Mouse (Mus musculus) left cerebral cortex, adult 9 months (tissue): Measurements from ENCODE around the gene Topaz1.
"Not testable (repeated sequence)": the region's sequence is repeated elsewhere in the genome, so short reads cannot be mapped to it uniquely, and the experiment has no call there.

Source experiments
- DNase-seq, 2 experiments: peaks; one replicate each; pipeline ENCODE4 v3.0.0; 2022; ENCODE audit warnings: low spot score in 2 of 2

Topaz1 gene

DNA sequence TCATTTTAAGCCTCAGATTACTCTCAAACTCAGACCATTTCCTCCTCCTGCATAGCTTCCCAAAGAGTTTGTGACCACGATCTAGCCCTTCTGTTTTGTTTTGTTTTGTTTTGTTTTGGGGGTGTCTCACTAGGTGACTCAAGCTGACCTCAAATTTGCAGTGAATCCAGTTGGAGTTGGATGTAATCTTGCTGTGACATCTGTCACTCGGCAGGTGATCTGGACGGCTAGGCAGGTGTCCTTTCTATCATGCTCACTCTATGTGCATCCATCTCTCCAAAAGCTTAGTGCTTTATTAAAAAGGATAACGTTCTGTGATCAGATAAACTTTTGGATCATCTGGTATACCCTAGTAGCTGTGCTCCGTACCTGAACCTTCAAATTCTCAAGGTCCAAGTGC is 65.2 kb downstream of the Topaz1 start:
- DNase-seq = no peak

DNA sequence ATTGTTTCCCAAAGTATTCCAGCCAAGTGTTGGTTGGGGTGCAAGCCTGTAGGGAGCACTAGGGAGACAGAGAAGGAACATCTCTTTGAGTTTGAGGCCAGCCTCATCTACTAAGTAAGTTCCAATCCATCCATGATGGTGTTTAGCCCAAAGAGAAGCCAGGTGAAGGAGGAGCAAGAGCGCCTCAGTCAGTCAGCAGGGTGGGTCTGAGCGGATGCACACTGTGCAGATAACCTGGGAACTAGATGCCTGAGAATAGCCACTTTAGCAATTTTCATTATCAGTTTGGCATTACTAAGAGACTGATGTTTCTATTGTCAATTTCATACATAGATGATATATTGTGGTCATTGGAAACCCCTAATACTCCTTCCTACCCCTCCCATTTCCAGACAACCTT is 67.6 kb downstream of the Topaz1 start:
- no peak for DNase-seq

DNA sequence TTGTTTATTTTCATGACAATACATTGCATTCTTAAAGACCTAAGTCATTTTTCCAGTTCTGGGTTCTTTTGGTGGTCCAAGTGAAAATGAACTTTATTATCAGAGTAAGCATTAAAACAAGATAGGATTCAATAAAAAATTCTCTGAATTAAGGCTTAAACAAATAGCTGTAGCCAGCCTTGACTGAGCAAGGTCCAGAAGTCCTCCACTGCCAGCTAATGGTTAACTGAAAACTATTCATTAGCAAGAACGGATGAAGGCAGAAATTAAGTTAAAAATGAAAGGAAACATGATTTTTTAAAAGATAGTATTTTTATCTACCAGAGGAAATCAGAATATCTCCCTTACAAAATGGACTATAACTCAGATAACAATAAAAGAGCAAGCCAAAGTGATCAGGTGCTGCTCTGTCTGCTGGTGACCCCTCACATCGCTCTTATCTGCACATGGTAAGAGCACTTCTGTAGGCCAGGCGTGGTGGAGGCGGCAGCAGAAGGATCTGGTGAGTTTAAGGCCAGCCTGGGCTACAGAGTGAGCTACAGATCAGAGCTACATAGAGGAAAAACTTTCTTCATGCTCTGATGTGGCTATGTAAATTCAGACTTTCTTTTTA is 68.2 kb downstream of the Topaz1 start:
- no peak for DNase-seq

DNA sequence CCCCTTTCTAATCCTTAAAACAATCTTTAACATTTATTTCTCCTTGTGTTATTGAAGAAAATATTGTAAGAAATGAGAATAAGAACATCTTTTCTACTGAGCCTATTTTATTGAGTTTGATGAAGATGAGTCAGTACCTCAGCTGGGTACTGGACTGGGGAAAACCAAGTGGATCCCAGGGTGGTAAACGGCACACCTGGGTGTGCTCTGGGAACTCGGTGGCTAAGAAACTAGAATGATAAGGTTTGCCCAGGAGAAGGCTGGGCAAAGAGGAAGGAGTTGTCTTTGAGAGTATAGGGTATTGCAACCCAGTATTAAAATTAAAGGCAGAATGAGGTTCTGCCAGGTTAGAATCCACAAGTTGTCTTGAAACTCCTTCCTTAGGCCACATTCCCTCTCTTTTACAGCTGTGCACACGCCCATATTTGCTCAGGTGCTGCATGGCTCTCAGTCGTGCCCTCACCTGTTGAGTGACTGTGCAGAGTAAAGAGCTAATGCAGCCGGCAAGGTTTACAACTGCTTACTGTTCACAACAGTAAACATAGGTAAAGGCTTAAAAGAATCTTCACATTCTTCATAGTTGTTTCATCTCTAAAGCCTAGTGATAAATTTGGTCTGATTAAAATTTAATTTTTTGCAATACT is 76.3 kb downstream of the Topaz1 start:
- no peak for DNase-seq

DNA sequence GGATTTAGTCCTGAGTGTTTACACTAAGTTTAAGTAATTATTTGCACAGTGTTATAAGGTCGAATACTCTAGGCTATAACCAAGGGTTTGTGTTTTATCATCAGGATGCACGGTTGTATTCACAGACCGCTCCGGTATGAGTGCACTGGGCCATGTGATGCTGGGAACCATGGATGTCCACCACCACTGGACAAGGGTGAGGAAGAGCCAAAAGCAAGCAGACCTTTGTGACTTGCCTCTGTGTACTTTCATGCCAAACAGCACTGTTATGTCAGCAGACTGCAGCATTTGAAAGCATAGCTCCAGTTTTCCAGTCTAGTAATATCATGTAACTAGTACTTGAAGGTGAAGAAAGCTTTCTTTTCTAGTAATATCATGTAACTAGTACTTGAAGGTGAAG is 79.6 kb downstream of the Topaz1 start:
- no peak for DNase-seq

DNA sequence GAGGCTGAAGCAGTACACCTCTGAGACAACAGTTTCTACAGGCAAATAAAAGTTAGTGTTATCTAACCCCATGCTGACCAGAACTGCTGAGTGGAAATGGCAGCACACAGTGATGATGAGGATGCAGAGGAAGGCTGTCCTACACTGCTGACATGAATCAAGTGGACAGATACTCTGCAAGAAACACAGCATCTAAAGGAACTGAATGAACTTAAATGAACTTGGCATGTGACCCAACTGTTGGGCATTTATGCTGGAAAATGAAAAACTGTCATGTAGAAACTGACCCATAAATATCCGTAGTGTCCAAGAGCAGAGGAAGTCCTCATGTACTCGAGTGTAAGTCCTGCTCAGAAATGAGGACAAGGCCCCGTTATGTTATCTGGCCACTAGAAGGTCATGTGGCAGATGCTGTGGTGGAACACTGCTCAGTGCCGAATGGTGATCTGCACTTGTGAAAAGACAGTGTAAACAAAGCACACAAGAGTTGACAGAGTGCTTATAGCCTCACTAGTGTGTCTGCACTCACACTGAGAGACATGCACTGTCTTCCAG is 82.8 kb downstream of the Topaz1 start:
- DNase-seq = no peak

DNA sequence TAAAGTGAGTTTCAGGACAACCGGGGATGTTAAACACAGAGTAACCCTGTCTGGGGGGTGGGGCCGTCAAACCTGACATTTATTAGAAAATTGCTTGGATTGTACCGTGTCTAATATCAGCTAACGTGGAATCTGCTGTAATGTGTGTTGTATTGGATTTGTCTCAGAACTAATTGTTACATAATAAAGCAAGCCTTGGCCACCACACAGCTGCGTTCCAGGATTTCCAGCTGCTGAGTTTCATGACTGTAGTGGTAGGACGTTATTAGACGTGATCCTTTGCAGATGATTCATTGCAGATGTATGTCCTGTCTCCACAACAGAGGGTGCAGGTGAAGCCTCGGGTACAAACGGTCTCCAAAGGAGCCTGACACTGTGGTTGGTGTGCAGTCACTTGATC is 89.0 kb downstream of the Topaz1 start:
- no peak for DNase-seq

DNA sequence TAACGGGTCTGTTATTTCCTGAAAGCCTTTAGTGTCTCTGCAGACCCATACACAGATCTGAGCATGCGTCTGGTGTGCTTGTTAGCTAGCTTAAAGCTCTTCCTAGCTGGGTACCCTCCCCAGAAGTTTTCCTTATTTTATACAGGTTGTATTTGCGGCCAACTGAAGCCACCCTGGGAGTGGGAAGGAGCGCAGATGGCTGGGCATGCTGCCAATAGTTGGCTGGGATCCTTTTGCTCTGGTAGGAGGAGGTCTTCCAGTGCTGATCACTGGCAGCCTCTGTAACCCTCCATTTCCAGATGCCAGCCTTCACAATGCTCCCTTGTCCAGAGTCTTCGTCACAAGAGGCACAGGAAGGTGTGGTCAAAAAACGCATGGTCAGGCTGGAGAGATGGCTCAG is 89.6 kb downstream of the Topaz1 start:
- DNase-seq = peak; percentile 20 to 67

DNA sequence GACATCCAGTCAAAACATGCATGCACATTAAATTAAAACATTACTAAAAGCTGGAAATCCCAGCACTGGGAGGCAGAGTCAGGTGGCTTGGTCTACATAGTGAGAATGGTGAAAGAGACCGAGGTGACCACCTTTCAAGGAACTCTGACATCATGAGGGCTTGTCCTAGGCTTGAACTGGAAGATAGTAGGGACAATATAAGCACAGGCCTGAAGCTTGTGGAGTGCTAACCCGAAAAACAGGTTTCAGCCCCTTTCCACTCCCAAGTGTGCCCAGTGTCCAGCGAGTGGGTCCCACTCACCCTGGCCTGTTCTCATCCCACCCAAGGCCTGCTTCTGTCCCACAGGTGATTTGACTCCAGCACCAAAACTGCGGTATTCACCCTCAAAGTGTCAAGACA is 90.1 kb downstream of the Topaz1 start:
- DNase-seq = no peak

DNA sequence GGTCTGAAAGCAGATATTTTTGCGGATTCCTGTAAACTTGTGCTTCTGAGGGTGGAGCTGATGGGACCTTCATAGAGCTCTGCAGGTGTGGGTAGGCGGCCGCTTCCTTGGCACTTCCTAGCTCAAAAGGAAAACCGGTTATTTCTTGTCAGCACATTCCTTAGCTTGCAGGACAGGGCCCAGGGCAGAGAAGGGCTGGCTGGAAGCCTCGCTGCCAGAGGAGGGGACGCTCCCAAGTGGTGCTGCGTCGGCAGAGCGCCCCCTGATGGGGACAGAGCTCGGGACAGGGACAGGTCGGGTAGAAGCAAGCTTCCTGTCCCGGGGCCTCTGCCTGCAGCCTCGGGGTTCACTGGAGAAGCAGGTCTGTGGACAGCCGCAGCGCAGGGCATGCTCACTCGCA is 90.5 kb downstream of the Topaz1 start:
- peak in 1 of 2 experiments; percentile 8 for DNase-seq

DNA sequence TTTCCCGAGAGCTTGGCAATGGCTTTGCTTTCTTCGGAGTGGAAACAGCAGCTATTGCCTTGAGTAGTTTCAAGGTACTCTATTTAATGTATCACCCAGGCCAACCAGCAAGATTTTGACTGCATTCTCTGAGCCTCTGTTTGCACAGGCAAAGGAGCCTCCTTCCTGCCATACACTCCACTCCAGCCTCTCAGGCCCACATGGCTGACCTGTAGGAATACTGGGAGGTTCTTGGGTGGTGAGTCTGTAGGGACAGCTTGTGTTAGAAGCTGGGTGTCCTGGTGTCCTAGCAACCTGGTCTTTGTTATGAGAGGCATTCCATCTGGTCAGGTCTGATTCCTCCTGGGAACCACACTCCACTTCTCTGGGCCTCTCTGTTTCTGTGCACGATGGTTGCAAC is 96.6 kb downstream of the Topaz1 start, which contains the start of gene Gm35549:
Gene Gm35549 (minus strand): TSS at position 276 of the 400 bp plus-strand sequence.
- DNase-seq = no peak

DNA sequence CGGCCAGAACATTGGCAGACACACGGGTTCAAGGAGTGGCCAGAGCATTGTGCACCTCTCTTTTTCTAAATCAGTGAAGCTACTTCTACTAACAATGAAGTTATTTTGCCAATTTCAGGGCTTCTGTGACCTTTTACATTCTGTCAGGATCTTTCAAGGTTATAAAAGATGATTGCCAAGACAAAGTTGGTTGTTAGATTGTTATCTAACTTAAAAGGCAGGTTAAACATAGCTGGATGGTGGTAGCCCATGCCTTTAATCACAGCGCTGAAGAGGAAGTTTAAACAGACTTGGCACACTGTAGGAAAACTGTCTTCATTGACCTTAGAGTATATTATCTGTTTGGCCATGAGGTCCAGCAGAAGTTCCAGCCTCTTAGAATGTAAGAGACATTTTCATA is 98.5 kb downstream of the Topaz1 start:
- no peak for DNase-seq

DNA sequence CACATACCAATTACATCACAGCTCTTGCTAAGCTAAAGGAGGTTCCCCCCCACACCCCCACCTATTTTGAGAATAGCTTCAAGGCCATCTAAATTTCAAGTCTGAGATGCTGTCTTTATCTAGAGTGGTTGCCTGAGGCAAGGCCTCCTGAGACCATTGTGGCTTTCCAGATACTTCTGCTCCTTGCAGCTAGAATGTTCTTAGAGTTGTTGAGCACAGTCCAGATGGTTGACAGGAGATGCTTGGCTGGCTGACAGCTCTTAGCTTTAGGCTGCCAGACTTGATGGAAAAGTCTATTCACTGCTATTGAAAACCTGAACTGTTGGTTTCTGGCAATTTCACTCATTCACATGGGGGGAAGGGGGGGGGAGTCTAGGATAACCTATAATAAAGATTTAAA is 99.0 kb downstream of the Topaz1 start:
- peak; percentile 25 to 48 for DNase-seq

DNA sequence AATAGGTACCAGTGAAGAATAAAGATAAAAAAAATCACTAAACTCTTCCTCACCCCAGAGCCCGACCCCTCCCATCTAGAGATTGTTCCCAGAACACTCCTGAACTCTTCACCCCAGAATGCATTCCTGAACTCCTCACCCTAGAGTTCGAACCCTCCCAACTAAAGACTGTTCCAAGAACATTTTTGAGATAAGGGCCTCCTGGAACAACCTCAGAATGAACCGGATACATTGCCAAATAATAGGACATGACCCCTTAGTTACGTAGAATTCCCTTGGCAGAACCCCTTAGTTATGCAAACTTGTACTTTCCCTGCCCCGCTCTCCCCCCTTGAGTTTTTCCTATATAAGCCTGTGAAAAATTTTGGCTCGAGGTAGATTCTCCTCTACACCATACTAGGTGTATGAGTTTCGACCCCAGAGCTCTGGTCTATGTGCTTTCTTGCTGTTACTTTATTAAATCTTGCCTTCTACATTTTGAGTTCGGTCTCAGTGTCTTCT is 100.7 kb downstream of the Topaz1 start:
- DNase-seq = not testable (repeated sequence)
